Mouse (Mus musculus): ENCODE measurements around the gene Map1lc3a. TPM values are rescaled to one million over a fixed set of nuclear protein-coding genes. Genes with fewer than 3 reads are reported as not detected.

Map1lc3a gene
- total RNA-seq (2021): 100 to 1,000 TPM; 364 to 392 TPM
- long read RNA-seq, experiment 1, transcript Map1lc3a-203 (3 exons, 826 nt): minor isoform, 111 of 251 reads
- long read RNA-seq, experiment 1, transcript Map1lc3a-201 (4 exons, 1,112 nt): major isoform, 115 of 251 reads
- long read RNA-seq, experiment 1, partial matches to known transcripts: 22 of 251 reads
- long read RNA-seq, experiment 1, other reads (novel, unspliced or antisense): 3 of 251 reads
- long read RNA-seq, experiment 2, transcript Map1lc3a-201 (4 exons, 1,112 nt): major isoform, 215 of 453 reads
- long read RNA-seq, experiment 2, transcript Map1lc3a-203 (3 exons, 826 nt): minor isoform, 183 of 453 reads
- long read RNA-seq, experiment 2, partial matches to known transcripts: 24 of 453 reads
- long read RNA-seq, experiment 2, other reads (novel, unspliced or antisense): 31 of 453 reads

- peak; percentile 89 to 95 for DNase-seq (ENCODE audit: low spot score in 2 of 2)
These were observed at the start of gene Map1lc3a for GRCm38 (mm10) chr2:155276195-155276594. Gene Map1lc3a, plus strand, starts transcription at chr2:155276297.

- DNase-seq (ENCODE audit: low spot score in 2 of 2): no peak
These were observed 40.2 kb upstream of the Map1lc3a start for GRCm38 (mm10) chr2:155235746-155236361.

GRCm38 (mm10) chr2:155236362-155236992, 39.6 kb upstream of the Map1lc3a start, which contains the start of gene Dynlrb1:
Gene Dynlrb1, plus strand, starts transcription at chr2:155236533.
- DNase-seq (ENCODE audit: low spot score in 2 of 2): peak; percentile 97 to 98

- DNase-seq (ENCODE audit: low spot score in 2 of 2): no peak
These were observed 38.8 kb upstream of the Map1lc3a start for GRCm38 (mm10) chr2:155237276-155237675.

GRCm38 (mm10) chr2:155240915-155241314, 35.2 kb upstream of the Map1lc3a start:
- peak in 1 of 2 experiments; percentile 6 for DNase-seq (ENCODE audit: low spot score in 2 of 2)

GRCm38 (mm10) chr2:155242296-155242855, 33.7 kb upstream of the Map1lc3a start:
- DNase-seq (ENCODE audit: low spot score in 2 of 2): no peak

GRCm38 (mm10) chr2:155246231-155246630, 29.9 kb upstream of the Map1lc3a start:
- DNase-seq (ENCODE audit: low spot score in 2 of 2): no peak

- no peak for DNase-seq (ENCODE audit: low spot score in 2 of 2)
These were observed 27.9 kb upstream of the Map1lc3a start for GRCm38 (mm10) chr2:155248206-155248605.

- no peak for DNase-seq (ENCODE audit: low spot score in 2 of 2)
These were observed 27.4 kb upstream of the Map1lc3a start for GRCm38 (mm10) chr2:155248718-155249117.

GRCm38 (mm10) chr2:155249588-155249987, 26.5 kb upstream of the Map1lc3a start:
- no peak for DNase-seq (ENCODE audit: low spot score in 2 of 2)

GRCm38 (mm10) chr2:155265526-155265925, 10.6 kb upstream of the Map1lc3a start:
- DNase-seq (ENCODE audit: low spot score in 2 of 2): no peak

- no peak for DNase-seq (ENCODE audit: low spot score in 2 of 2)
These were observed 9.2 kb upstream of the Map1lc3a start for GRCm38 (mm10) chr2:155266896-155267295.

- DNase-seq (ENCODE audit: low spot score in 2 of 2): no peak
These were observed 4.1 kb upstream of the Map1lc3a start for GRCm38 (mm10) chr2:155271957-155272356.

GRCm38 (mm10) chr2:155272396-155273170, 3.5 kb upstream of the Map1lc3a start:
- no peak for DNase-seq (ENCODE audit: low spot score in 2 of 2)

- no peak for DNase-seq (ENCODE audit: low spot score in 2 of 2)
These were observed 2.5 kb upstream of the Map1lc3a start for GRCm38 (mm10) chr2:155273603-155274002.

GRCm38 (mm10) chr2:155276621-155277175, 601 bp downstream of the Map1lc3a start:
- DNase-seq (ENCODE audit: low spot score in 2 of 2): peak; percentile 53 to 55

GRCm38 (mm10) chr2:155277721-155278120, 1.6 kb downstream of the Map1lc3a start:
- no peak for DNase-seq (ENCODE audit: low spot score in 2 of 2)

- peak; percentile 35 to 62 for DNase-seq (ENCODE audit: low spot score in 2 of 2)
These were observed 2.3 kb downstream of the Map1lc3a start for GRCm38 (mm10) chr2:155278361-155278760.

GRCm38 (mm10) chr2:155279163-155279562, 3.1 kb downstream of the Map1lc3a start:
- no peak for DNase-seq (ENCODE audit: low spot score in 2 of 2)

- DNase-seq (ENCODE audit: low spot score in 2 of 2): no peak
These were observed 4.0 kb downstream of the Map1lc3a start for GRCm38 (mm10) chr2:155280116-155280515.
